Mouse (Mus musculus): ENCODE measurements around the gene Gm11634.

- TF ChIP-seq CTCF (IDR thresholded peaks at IDR 0.05) (peak; percentile 89), POLR2A (IDR thresholded peaks at IDR 0.05; ENCODE audit: insufficient read depth, low read depth, low read length) (no peak)
Measured at GRCm38 (mm10) chr11:101562391-101562790, 36.7 kb downstream of the Gm11634 start.
